7 mouse cellular contexts compared by ENCODE assay signal in genomic region chr2:90641007-90641709, GRCm38 (mm10). TPM values are rescaled to one million over a fixed set of nuclear protein-coding genes. Genes with fewer than 3 reads are reported as not detected.
DNase-seq lines count a peak whose midpoint lies in the region; ATAC-seq lines count a peak whose summit lies in the region.

No protein-coding gene starts in this region.

- DNase-seq in 3134 (ENCODE audit: extremely low read depth, insufficient read length, low spot score) (peak; percentile 75), 416B (ENCODE audit: low read depth) (peak; percentile 88)
- DNase-seq in cerebellum, postnatal 10 days: no peak
- no peak for DNase-seq in gastrocnemius, postnatal 4 days (ENCODE audit: low spot score in 2 of 2)

- peak; percentile 76 for ATAC-seq in granulocyte monocyte progenitor cell, adult 5-6 weeks (replicated peaks; ENCODE audit: poor library complexity, severe bottlenecking)
- ATAC-seq in megakaryocyte-erythroid progenitor cell, adult 5-6 weeks (replicated peaks; ENCODE audit: low FRiP score, low TSS enrichment, poor library complexity, severe bottlenecking): peak; percentile 55
- ATAC-seq in erythroblast, adult 5-6 weeks (replicated peaks; ENCODE audit: low FRiP score, poor library complexity, severe bottlenecking): no peak

RNA-seq across cellular contexts. Expression of gene Nup160, which starts 35.9 kb away (rescaled TPM):
- total RNA-seq in granulocyte monocyte progenitor cell, adult 5-6 weeks (2014; fragmentation: Nextera tagmentation): 54.1 and 69.9 TPM in 2 replicates
- total RNA-seq in granulocyte monocyte progenitor cell, adult 5-6 weeks (2017): 47.4 and 53.9 TPM in 2 replicates
- 80.6 and 105 TPM in 2 replicates for total RNA-seq in megakaryocyte-erythroid progenitor cell, adult 5-6 weeks (2014; fragmentation: Nextera tagmentation)
- 50.0 and 57.4 TPM in 2 replicates for total RNA-seq in megakaryocyte-erythroid progenitor cell, adult 5-6 weeks (2017)
- total RNA-seq in erythroblast, adult 5-6 weeks (2015; ENCODE audit: low replicate concordance): 23.6 and 64.4 TPM in 2 replicates
- 23.7 and 37.6 TPM in 2 replicates for total RNA-seq in erythroblast, adult 5-6 weeks (2017; ENCODE audit: low replicate concordance)
- 10 to 100 TPM; 17.1 to 22.3 TPM for total RNA-seq in gastrocnemius, postnatal 4 days (2021)

Comparison
In these comparisons a context has a peak if more than half of its experiments do, and no peak if none do; other contexts are left out.
1. DNase-seq: peak in 3134 (single experiment) and 416B (single experiment); none in cerebellum, postnatal 10 days (0 of 2) and gastrocnemius, postnatal 4 days (0 of 2).